Mouse (Mus musculus) liver, adult 2 months (tissue): ENCODE data around the gene Sgms1.

Experiments
- CTCF ChIP-seq: fragments of 200-500 bp; IDR thresholded peaks from 2 replicates; pipeline ENCODE4 v1.5.1; 2011; ENCODE audit warnings: low read depth, low read length, control low read depth
- POLR2A ChIP-seq: fragments of 200-500 bp; IDR thresholded peaks from 2 replicates; pipeline ENCODE4 v1.6.1; 2011; ENCODE audit warnings: low read length, control low read depth; ENCODE audit not compliant: insufficient read depth; ENCODE audit errors: extremely low read depth

- TF ChIP-seq CTCF (no peak), POLR2A (no peak)
Measured at GRCm38 (mm10) chr19:32377701-32378325, 11.7 kb downstream of the Sgms1 start.
